Mouse (Mus musculus) erythroblast, adult 5-6 weeks (primary cell): Measurements from ENCODE around the gene 4930544D05Rik. TPM values are rescaled to one million over a fixed set of nuclear protein-coding genes. Genes with fewer than 3 reads are reported as not detected.

Experiments used
- ATAC-seq: replicated peaks from 2 replicates; pipeline ENCODE4 v1.8.0; 2016; ENCODE audit warnings: moderate number of reproducible peaks, mild to moderate bottlenecking, moderate TSS enrichment, inconsistent platforms; ENCODE audit not compliant: poor library complexity, low FRiP score, severe bottlenecking
- total RNA-seq, 2 experiments: library from RNA; stranded (forward) in 1 of 2; stranded (reverse) in 1 of 2; fragments of 150-400 nt in 1 of 2; fragments of 200-764, 138-1000 nt in 1 of 2; gene quantifications; 2 replicates each; pipeline versions ENCODE4 v1.2.3 to v1.2.4; 2015 to 2017; ENCODE audit warnings: low replicate concordance in 2 of 2

Gene 4930544D05Rik
- total RNA-seq, 2 experiments from 2014 or later = not detected

DNA sequence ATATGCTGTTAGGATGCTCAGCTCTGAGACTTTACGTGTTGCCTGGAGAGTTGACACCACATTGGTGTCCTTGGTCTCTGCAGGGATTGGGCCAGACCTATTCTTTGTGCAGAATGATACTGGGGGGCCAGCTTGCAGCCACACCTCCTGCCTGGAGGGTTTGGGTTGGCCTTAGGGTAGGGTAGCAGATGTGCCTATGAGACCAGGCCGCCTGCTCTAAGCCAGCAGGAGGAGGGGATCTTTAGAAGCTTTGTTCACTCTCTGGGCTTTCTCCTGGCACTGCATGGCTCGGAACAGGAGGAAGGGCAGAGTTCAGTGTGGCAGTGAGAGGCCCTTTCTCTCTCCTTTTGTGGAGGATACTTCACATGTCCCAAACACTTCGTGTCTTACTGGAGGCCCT, 19.6 kb upstream of the 4930544D05Rik start:
- ATAC-seq = no peak

DNA sequence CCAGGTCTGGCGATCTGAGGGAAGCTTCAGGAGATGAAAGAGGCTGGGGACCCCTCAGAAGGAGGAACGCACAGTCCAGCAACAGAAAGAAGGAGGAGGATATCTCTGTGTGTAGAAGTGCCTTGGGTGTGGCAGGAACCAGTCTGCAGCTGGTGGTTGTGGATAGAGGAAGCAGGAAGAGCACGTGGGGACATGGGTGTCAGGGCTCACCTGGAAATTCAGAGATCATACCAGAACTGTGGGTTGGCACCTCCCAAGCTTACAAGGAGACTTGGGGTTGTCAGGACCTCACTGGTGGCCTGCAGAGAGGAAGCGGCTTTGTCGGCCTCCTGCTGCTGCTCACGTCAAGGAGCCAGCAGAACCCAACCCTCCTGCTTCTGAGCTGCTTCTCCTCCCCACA, 18.3 kb upstream of the 4930544D05Rik start:
- ATAC-seq = peak; percentile 40; the same call in 1 of the 2 replicates

DNA sequence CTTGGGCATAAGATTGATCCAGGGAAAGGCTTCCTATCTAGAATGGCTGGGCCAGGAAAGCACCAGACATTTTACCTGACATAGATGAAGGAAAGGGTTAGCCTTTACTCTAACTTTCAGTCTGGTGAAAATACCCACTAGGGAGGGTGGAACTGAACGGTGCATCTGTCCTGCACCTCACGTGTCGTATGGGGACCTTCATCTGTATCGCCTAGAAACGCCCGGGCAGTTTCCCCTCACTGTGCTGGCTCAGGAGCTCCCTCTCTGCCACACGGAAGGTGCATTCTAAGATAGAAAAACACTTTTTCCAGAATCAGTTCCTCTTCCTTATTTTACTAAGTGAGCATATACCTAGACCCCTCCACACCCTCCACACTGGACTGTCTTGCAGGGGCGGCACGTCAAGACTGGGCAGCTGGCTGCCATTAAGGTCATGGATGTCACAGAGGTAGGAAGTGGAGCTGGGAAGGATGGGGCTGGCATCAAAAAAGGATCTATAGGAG, 17.1 kb upstream of the 4930544D05Rik start:
- ATAC-seq = no peak

DNA sequence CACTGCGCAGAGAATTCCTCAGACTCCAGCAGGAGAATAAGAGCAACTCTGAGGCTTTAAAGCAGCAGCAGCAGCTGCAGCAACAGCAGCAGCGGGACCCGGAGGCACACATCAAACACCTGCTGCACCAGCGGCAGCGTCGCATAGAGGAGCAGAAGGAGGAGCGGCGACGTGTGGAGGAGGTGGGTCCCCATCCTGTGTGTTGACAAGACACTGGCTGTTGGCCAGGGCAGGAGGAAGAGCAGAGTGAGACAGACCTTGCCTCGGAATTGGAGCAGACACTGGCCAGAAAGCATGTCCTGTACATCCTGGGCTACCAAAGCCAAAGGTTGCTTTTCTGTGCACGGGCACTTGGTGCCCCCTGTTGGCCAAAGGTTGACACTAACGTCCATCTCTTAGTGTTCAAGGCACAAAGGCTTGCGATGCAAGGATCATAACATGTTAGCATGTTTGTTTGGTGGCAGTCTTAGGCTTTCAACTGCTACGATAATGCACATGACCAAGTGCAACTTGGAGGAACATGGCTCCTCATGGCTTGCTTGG, 10.6 kb upstream of the 4930544D05Rik start:
- ATAC-seq = peak; percentile 66

DNA sequence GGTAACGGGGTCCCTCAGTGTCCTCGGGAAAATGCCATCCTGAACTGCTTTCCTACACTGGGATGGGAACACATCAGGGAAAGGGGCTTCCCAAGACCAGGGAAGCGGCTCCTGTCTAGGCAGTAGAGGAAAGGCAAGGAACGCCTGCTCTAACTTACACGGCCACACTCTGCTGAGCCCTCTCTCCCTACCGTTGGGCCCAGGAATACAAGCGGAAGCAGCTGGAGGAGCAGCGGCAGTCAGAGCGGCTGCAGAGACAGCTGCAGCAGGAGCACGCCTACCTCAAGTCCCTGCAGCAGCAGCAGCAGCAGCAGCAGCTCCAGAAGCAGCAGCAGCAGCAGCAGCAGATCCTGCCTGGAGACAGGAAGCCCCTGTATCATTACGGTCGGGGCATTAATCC, 8.9 kb upstream of the 4930544D05Rik start:
- no peak for ATAC-seq

DNA sequence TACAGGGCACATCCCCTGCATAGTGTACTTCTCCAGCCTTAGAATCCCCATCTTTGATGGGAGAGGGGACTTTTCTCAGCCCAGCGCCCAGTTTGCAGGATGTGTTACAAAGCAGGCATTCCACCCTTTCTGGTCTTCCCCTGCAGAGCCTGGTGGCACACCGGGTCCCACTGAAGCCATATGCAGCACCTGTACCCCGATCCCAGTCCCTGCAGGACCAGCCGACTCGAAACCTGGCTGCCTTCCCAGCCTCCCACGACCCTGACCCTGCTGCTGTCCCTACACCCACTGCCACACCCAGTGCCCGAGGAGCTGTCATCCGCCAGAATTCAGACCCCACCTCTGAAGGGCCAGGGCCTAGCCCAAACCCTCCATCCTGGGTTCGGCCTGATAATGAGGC, 8.0 kb upstream of the 4930544D05Rik start:
- ATAC-seq = no peak

DNA sequence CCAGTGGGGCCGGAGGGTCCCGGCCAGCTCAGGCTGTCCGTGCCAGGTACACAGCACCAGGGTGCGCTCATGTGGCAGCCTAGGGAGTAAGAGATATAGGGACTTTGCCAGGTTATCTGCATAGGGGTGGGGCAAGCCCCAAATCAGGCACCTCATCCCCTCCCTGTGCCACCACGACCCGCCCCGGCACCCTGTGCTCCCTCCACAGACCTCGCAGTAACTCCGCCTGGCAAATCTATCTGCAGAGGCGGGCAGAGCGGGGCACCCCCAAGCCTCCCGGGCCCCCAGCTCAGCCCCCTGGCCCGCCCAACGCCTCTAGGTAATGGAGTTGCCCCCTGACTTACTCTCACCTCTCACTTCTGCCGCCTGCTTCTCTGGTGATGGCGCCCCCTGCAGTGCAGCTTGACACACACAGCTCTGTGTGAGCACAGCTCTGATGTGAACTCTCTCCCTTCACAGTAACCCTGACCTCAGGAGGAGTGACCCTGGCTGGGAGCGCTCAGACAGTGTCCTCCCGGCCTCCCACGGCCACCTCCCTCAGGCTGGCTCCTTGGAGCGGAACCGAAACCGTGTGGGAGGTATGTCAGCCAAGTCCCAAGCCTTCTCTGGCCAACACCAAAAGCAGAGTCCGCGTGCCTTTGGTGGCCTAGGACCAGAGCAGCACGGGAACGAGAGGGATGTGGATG, 7.1 kb upstream of the 4930544D05Rik start:
- ATAC-seq = no peak

DNA sequence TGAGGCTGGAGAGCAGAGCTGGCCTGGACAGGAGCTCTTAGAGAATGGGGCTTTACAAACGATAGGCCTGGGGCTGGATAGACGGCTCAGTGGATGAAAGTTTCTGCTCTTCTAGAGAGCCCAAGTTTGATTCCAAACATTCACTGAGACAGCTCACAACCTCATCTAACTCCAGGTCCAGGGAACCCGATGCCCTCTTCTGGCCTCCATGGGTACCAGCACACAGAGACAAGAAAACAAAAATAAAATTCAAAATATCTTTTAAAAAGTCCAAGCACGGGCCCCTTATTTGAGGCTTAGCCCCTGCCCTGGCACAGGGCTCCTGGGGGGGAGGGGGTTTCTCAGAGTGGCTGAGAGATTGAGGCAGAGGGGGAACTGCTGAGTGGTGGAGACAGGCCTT, 4.9 kb upstream of the 4930544D05Rik start:
- ATAC-seq = no peak

DNA sequence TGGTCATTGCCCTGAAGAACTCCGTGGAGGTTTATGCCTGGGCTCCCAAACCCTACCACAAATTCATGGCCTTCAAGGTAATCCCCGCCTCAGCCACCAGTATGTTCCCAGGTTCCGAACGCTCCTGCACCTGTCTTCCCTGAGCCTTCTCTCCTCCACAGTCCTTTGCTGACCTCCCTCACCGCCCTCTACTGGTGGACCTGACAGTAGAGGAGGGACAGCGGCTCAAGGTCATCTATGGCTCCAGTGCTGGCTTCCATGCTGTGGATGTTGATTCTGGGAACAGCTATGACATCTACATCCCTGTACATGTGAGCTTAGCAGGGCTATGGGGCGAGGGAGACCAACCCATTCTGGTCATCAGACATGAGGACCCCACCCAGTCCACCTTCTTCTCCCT, 3.1 kb upstream of the 4930544D05Rik start:
- ATAC-seq = no peak

DNA sequence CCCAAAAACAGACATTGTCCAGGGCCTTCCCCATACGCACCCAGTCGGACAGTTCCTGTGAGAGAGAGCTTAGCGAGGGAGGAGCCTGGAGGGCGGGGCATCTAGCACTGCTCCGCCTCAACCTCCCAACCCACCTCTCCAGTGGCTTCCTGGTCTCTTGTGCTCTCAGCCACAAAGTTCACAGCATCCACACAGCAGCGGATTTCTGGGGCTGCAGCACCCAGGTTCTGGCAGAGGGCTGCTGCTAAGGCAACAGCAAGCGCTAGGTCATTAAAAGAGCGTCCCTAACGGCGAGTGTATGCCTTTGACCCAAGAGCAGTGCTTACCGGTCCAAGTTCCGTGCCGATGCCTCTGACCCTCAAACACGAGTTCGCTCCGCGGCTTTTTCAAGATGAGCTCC, 574 bp upstream of the 4930544D05Rik start:
- ATAC-seq = peak; percentile 88

DNA sequence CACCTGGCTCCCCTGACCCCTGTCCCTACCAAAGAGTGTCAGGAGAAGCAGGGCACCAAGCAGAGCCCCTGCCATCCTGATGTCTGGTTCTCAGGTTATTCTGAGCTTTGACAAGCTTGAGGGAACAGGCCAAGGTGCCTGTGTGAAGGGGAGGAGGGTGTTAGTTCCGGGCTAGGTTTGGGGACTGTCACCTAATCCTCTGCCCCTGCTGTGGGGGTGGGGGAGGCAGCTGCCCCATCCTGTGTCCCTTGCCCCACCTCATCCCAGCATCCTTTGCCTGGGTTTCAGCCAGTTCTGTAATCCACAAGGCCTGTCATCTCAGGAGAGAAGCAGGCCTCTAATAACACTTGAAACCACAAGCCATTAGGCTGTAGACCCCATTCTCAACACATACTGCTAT, 3.5 kb downstream of the 4930544D05Rik start, which contains the start of gene Chrne:
Gene Chrne, minus strand, starts transcription at position 116 of the 400 bp plus-strand sequence.
- ATAC-seq = no peak

DNA sequence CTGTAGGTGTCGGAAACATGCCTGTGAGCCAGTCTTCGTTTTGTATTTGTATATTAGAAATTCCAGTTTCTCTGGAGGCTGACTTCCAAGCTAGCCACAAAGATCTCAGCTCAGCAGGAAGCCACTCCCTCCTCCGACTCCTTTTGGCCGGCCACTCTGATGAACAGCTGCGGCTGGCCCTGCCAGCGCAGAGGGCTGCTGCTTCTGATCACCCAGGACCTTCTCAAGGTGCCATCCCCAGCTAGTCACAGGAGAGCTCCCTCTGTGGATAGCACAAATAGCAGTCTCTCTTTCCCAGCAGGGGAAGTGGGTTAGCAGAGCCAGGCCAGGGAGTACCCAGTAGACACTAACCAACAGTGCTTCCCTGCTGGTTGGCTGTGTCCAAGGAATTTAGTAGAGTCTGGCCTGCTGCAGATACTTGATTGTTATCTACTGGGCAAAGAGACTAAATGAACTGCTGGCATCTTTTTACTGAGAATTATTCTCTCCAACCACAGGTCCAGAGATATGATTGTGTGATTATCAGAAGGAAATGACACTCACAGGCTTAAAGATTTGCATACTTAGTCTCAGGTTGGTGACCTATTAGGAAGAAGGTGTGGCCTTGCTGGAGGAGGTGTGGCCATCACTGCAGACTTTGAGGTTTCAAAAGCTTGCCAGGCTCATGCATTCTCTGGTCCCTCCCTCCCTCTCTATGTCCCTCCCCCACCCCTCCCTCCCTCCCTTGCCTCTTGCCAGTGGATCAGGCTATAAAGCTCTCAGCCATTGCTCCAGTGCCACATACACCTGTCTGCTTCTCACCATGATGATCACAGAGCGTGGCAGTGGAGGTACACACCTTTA, 6.5 kb downstream of the 4930544D05Rik start:
- no peak for ATAC-seq

DNA sequence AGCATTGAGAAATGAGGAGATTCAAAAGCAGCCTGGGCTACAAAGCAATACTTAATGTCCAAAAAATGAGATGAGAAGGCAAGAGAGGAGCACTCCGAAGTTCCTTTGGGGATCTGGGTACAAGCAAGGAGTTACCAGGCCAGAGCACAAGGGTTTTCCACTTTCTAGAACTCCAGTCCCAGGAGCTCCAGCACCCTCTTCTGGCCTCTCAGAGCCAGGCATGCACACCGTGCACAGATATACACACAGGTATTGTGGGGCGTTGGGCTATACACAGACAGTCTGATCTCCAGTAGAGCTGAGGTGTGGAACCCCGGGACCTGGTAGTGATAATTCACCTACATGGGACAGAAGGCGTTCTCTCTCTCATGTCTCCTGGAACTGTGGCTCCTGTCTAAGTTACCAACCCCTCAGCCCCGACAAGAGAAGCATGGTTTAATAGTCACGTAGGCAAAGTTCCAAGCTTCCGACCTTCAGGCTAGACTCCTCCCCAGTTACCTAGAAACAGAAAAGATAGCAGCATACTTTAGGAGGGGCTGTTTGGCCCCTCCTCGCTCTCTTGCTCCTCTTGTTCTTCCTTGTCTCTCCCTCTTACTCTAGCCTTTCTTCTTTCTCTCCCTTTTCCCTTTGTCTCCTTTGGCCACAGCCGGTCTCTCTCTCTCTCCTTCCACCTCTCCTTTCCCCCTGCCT, 7.5 kb downstream of the 4930544D05Rik start:
- 0 out of 2 replicates have a peak, but pooled peaks have one; percentile 38 for ATAC-seq

DNA sequence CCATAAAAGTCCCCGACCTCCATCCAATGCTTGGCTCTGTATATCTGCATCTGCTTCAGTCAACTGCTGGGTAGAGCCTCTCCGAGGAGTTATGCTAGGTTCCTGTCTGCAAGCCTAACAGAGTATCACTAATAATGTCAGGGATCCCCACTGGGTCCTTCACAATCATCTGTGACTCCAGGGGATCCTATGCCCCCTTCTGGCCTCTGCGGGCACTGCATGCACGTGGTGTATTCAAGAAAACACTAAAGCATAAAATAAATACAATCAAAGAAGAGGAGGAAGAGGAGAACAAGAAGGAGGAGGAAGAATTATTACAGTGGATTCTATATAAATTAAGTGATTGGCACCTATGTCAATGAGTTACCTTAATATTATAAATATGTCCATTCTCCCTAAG, 9.8 kb downstream of the 4930544D05Rik start:
- ATAC-seq = peak; percentile 75

DNA sequence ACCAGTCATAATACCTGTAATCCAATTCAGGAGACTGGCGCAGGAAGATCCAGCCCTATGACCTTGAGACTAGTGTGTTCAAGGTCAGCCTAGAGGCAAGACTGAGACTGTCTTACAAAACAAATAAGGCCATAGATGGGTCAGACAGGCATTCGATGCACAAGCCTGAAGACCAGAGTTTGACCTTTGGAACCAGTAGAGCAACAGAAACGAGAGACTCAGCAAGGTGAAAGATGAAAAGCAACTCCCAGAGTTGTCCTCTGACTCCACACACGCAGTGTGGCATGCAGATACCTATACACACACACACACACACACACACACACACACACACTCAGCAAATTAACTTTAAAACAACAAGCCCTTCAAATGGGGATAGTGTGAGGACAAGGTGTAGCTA, 11.2 kb downstream of the 4930544D05Rik start:
- no peak for ATAC-seq

DNA sequence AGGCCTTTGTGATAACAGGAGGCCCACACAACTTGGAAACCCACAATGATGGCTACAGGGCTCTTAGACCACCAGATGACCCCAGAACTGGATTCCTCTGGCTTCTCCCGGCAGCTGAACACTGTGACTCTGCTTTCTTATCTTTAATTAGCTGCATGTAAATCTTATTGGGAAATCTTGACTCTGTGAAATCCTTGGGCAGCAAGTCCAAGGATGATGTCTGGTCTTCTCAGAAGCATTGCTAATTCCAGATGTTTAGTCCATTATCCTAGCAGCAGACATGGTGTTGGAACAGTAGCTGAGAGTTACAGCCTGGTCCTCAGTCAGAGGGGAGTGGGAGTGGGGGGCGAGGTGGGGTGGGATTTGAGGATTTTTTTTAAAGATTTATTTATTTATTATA, 12.8 kb downstream of the 4930544D05Rik start:
- ATAC-seq = no peak

DNA sequence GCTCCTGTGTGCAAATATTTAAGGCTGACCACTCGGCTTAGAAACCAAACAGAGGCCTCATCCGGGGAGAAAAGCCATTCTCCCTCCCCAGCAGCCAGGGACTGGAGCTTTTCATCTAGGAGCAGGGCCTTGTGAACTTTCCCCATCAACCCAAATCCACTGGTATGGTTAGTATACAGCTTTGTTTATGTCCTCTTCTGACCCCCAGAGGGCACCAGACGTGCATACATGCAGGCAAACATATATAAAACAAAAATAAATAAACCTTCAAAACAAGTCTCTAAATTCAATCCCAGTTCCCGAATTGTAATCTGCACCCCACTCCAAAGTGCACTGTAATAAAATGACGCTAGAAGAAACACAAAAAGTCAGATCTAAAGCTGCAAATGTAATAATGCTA, 13.9 kb downstream of the 4930544D05Rik start:
- ATAC-seq = peak; percentile 65

DNA sequence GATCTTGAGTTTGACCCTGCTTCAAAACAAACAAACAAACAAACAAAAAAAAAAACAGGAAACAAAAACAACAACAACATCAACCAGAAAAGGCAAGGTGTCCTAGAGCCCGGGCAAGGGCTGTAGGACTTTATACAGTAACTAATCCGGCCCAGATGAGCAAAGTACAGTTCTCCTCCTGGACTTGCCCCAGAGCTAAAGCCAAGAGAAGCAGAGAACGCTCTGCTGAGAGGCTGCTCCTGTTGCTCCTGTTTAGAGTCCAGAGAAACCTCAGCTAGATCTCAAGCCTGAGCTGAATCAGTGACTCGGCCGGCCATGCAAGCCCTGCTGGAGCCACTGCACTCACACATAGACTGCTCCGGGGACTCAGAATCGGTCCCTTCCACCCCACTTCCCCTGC, 14.5 kb downstream of the 4930544D05Rik start:
- no peak for ATAC-seq

DNA sequence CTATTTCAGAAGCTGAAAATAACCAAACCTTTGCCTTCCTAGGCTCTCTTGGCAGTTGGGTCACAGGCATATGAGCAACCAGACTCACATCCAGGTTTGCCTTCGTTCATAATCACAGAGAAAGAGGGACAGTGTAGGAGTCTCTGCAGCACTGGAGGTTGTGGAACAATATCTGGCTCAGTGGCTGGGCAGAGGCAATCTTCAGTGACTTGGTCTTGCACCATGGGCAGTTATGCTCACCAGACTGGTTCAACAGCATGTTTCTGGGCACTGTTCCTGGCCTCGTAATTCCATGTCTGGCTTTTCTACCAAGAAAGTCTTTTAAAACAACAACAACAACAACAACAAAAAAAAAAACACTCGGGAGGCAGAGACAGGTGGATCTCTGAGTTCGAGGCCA, 20.0 kb downstream of the 4930544D05Rik start:
- ATAC-seq = no peak

DNA sequence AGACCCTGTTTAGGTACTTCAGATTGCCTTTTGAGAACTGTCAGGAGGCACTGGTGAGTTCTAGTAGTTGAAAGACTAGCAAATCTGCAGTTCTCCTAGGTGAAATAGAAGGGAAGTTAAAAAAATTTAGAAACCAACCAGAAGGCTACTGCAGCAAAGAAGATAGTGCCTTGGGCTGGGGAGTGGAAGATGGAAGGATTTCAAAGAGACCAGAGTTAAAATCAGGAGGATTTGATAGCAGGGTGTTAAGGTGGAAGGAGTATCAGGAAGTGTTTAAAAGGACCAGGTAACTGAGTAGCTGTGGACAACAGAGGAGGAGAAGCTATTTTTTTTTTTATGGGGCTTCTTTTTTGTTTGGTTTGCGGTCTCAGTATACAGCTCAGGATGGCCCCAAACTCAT, 22.1 kb downstream of the 4930544D05Rik start:
- no peak for ATAC-seq
